Mouse (Mus musculus) CH12.LX (cell line): ENCODE results near the gene Tpst1.

Experiments used
- CTCF ChIP-seq, 2 experiments: IDR thresholded peaks in 1 of 2; conservative IDR thresholded peaks in 1 of 2; 2 replicates each; pipeline ENCODE4 v1.5.1; 2011 to 2012; ENCODE audit warnings: low read depth in 2 of 2, low read length in 2 of 2, improper control_type of control experiment in 1 of 2, inconsistent platforms in 1 of 2, mild to moderate bottlenecking in 1 of 2, moderate library complexity in 1 of 2
- GABPA ChIP-seq: IDR thresholded peaks from 2 replicates; pipeline ENCODE4 v1.6.1; 2012; ENCODE audit warnings: low read depth, low read length, improper control_type of control experiment, inconsistent platforms; ENCODE audit not compliant: insufficient replicate concordance
- NELFE ChIP-seq: IDR thresholded peaks from 2 replicates; pipeline ENCODE4 v1.6.1; 2011; ENCODE audit warnings: low read depth, low read length, improper control_type of control experiment
- POLR2A ChIP-seq: IDR thresholded peaks from 2 replicates; pipeline ENCODE4 v1.6.1; 2011; ENCODE audit warnings: low read depth, mild to moderate bottlenecking, improper control_type of control experiment, low read length
- SIN3A ChIP-seq: IDR thresholded peaks from 2 replicates; pipeline ENCODE4 v1.6.1; 2012; ENCODE audit warnings: low read length, improper control_type of control experiment, inconsistent platforms

GRCm38 (mm10) chr5:130171956-130172601, 99.0 kb downstream of the Tpst1 start:
- TF ChIP-seq POLR2A = no peak
- no peak for TF ChIP-seq SIN3A
- no peak for TF ChIP-seq GABPA
- no peak for TF ChIP-seq CTCF (conservative IDR thresholded peaks at IDR 0.05 in 1 of 2, IDR thresholded peaks at IDR 0.05 in 1 of 2; ENCODE audit: low read depth in 2 of 2, low read length in 2 of 2)
- TF ChIP-seq NELFE = no peak
